Mouse (Mus musculus) kidney, embryonic 15.5 days (tissue): ENCODE results near the gene Slf2. TPM values are rescaled to one million over a fixed set of nuclear protein-coding genes. Genes with fewer than 3 reads are reported as not detected.

Experiments
- ATAC-seq: fragments of 200-750 bp; cut with Nextera tagmentation; replicated peaks from 2 replicates; pipeline ENCODE4 v1.8.0; 2017; ENCODE audit warnings: moderate TSS enrichment; ENCODE audit not compliant: low FRiP score
- H3K27ac ChIP-seq: fragments of 300-500 bp; sonication (generic); 2 replicates; pipeline ENCODE4 v1.5.1; 2015; ENCODE audit warnings: mild to moderate bottlenecking, inconsistent platforms
- H3K27me3 ChIP-seq: fragments of 300-500 bp; sonication (generic); 2 replicates; pipeline ENCODE4 v1.6.1; 2015; ENCODE audit warnings: inconsistent platforms
- H3K36me3 ChIP-seq: fragments of 300-500 bp; sonication (generic); 2 replicates; pipeline ENCODE4 v1.6.1; 2015; ENCODE audit warnings: inconsistent platforms
- H3K4me1 ChIP-seq: fragments of 300-500 bp; sonication (generic); 2 replicates; pipeline ENCODE4 v1.6.1; 2015; ENCODE audit warnings: inconsistent platforms
- H3K4me2 ChIP-seq: fragments of 300-500 bp; sonication (generic); 2 replicates; pipeline ENCODE4 v1.6.1; 2015; ENCODE audit warnings: moderate library complexity, mild to moderate bottlenecking, inconsistent platforms
- H3K4me3 ChIP-seq: fragments of 300-500 bp; sonication (generic); replicated peaks from 2 replicates; pipeline ENCODE4 v1.5.1; 2015; ENCODE audit warnings: mild to moderate bottlenecking, inconsistent platforms
- H3K9ac ChIP-seq: fragments of 300-500 bp; sonication (generic); 2 replicates; pipeline ENCODE4 v1.6.1; 2015; ENCODE audit warnings: mild to moderate bottlenecking, inconsistent platforms
- H3K9me3 ChIP-seq: fragments of 300-500 bp; sonication (generic); replicated peaks from 2 replicates; pipeline ENCODE4 v1.6.1; 2016; ENCODE audit warnings: inconsistent platforms
- WGBS: fragments of 180-500 bp; shearing (Covaris S2); methylation state at CpG from one replicate; pipeline ENCODE4 v1.1.7; 2015; ENCODE audit warnings: mixed read lengths; 5-methylcytosine and 5-hydroxymethylcytosine counted together
- polyA plus RNA-seq: library from polyadenylated mRNA; unstranded; fragments of >200 nt; fragmentation: Nextera tagmentation; extraction: Ambion mirVana; gene quantifications from 2 replicates; pipeline ENCODE4 v1.2.1, GENCODE M21; 2015

The Slf2 gene
- polyA plus RNA-seq, 1 experiment from 2014 or later = 40.5 TPM

- Histone ChIP-seq H3K27ac (peak within 1 kb of the TSS; percentile 83), H3K9ac (peak within 1 kb of the TSS; percentile 71), H3K9me3 (no peaks in the 10 kb centered on the region), H3K4me3 (peak within 1 kb of the TSS; percentile 89), H3K4me2 (peak within 1 kb of the TSS; percentile 89), H3K27me3 (no peaks in the 10 kb centered on the region), H3K36me3 (peaks cover 69% of the 10 kb centered on the region), H3K4me1 (peaks cover 45% of the 10 kb centered on the region)
- ATAC-seq = peak; percentile 92
- under 1% methylated on average over 82 of the region's 82 CpGs for WGBS
Measured at GRCm38 (mm10) chr19:45005957-45006712, 75.2 kb downstream of the Slf2 start, which contains the start of gene Mrpl43. Gene Mrpl43, minus strand, starts transcription at chr19:45006442.

DNA sequence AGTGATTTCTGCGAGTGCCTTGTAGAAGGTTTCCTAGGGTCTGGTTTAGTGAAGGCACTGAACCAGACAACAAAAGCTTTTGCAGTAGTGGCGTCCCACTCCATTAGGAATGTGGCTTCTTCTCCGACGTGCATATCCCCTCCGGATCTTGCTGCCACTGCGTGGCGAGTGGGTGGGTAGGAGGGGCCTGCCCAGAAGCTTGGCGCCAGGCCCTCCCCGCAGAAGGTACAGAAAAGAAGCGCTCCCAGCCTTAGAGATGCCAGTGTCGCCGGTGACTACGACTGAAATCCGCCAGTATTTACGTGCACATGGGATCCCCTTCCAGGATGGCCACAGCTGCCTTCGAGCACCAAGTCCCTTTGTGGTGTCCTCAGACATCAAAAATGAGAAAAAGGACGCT, 76.1 kb downstream of the Slf2 start:
- peaks cover 70% of the 10 kb centered on the region for H3K36me3 ChIP-seq
- peak overlapping the region; percentile 71 for H3K9ac ChIP-seq
- no peak for ATAC-seq
- no peaks in the 10 kb centered on the region for H3K9me3 ChIP-seq
- H3K4me3 ChIP-seq = peak overlapping the region; percentile 89
- peak overlapping the region; percentile 83 for H3K27ac ChIP-seq
- H3K27me3 ChIP-seq = no peaks in the 10 kb centered on the region
- 38% methylated on average over 17 of the region's 17 CpGs for WGBS
- peak overlapping the region; percentile 89 for H3K4me2 ChIP-seq
- H3K4me1 ChIP-seq = peaks cover 45% of the 10 kb centered on the region

- Histone ChIP-seq H3K4me3 (peak overlapping the region; percentile 89), H3K27ac (no peak overlapping the region), H3K36me3 (peaks cover 70% of the 10 kb centered on the region), H3K9ac (peak overlapping the region; percentile 71), H3K4me2 (peak overlapping the region; percentile 89), H3K4me1 (peaks cover 45% of the 10 kb centered on the region), H3K27me3 (no peaks in the 10 kb centered on the region), H3K9me3 (no peaks in the 10 kb centered on the region)
- ATAC-seq = no peak
- 87% methylated on average over 20 of the region's 20 CpGs for WGBS
Measured at GRCm38 (mm10) chr19:45007425-45008191, 76.7 kb downstream of the Slf2 start.

DNA sequence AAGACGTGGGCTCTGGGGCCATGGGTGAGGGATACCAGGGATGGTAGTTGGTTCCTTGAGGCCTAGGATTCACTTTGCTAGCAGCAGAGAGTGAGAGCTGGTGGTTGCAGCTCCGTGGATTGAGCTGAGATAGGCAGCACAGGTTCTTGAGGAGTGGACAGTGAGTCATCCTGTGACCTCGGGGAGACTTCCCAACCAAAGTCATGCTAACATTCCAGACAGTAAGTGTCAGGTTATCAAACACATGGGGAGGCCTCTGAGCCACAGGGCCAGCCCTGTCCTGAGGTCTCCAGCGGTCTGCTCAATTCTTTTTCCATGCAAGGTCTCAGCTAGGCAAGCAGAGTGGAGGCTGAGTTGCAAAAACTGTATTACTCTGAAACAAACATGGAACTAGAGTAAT, 79.7 kb downstream of the Slf2 start:
- peaks cover 55% of the 10 kb centered on the region for H3K4me1 ChIP-seq
- no peak overlapping the region for H3K4me3 ChIP-seq
- no peak for ATAC-seq
- H3K4me2 ChIP-seq = no peak overlapping the region
- no peak overlapping the region for H3K9ac ChIP-seq
- H3K27ac ChIP-seq = no peak overlapping the region
- 85% methylated on average over 4 of the region's 4 CpGs for WGBS
- H3K27me3 ChIP-seq = no peaks in the 10 kb centered on the region
- H3K36me3 ChIP-seq = peaks cover 45% of the 10 kb centered on the region
- no peaks in the 10 kb centered on the region for H3K9me3 ChIP-seq

DNA sequence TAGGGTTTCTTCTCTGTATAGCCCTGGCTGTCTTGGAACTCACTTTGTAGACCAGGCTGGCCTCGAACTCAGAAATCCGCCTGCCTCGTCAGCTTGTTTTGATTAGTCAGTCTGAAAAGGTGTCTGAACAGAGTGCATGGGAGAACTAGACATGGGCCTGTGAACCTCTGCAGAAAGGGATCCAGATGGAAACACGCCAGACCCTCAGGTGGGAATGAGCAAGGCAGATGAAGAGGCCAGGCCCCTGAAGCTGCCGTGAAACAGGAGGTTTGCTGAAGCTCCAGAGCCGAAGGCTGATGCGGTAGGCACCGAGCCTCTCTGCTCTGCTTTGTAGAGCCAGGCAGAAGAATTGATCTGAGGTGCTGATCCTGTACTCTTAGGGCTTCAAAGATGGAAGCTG, 81.3 kb downstream of the Slf2 start:
- no peaks in the 10 kb centered on the region for H3K9me3 ChIP-seq
- peaks cover 62% of the 10 kb centered on the region for H3K4me1 ChIP-seq
- H3K36me3 ChIP-seq = peaks cover 45% of the 10 kb centered on the region
- ATAC-seq = no peak
- peak overlapping the region; percentile 100; the same call in 1 of the 2 replicates for H3K27ac ChIP-seq
- no peaks in the 10 kb centered on the region for H3K27me3 ChIP-seq
- H3K9ac ChIP-seq = no peak overlapping the region
- no peak overlapping the region for H3K4me3 ChIP-seq
- no peak overlapping the region for H3K4me2 ChIP-seq
- WGBS = 89% methylated on average over 8 of the region's 8 CpGs

- peak overlapping the region; percentile 100; the same call in 1 of the 2 replicates for H3K27ac ChIP-seq
- H3K27me3 ChIP-seq = no peaks in the 10 kb centered on the region
- peaks cover 45% of the 10 kb centered on the region for H3K36me3 ChIP-seq
- no peak for ATAC-seq
- H3K4me2 ChIP-seq = no peak overlapping the region
- H3K9me3 ChIP-seq = no peaks in the 10 kb centered on the region
- 39% methylated on average over 6 of the region's 6 CpGs for WGBS
- H3K9ac ChIP-seq = no peak overlapping the region
- H3K4me3 ChIP-seq = no peak overlapping the region
- H3K4me1 ChIP-seq = peaks cover 60% of the 10 kb centered on the region
Measured at GRCm38 (mm10) chr19:45012636-45013035, 81.7 kb downstream of the Slf2 start.

- peak overlapping the region; percentile 95; the same call in 1 of the 2 replicates for H3K4me2 ChIP-seq
- no peaks in the 10 kb centered on the region for H3K27me3 ChIP-seq
- ATAC-seq = no peak
- no peaks in the 10 kb centered on the region for H3K9me3 ChIP-seq
- H3K27ac ChIP-seq = peak overlapping the region; percentile 100
- peaks cover 50% of the 10 kb centered on the region for H3K4me1 ChIP-seq
- no peak overlapping the region for H3K4me3 ChIP-seq
- WGBS = 44% methylated on average over 6 of the region's 6 CpGs
- H3K36me3 ChIP-seq = peaks cover 37% of the 10 kb centered on the region
- H3K9ac ChIP-seq = no peak overlapping the region
Measured at GRCm38 (mm10) chr19:45013581-45014225, 82.8 kb downstream of the Slf2 start.

DNA sequence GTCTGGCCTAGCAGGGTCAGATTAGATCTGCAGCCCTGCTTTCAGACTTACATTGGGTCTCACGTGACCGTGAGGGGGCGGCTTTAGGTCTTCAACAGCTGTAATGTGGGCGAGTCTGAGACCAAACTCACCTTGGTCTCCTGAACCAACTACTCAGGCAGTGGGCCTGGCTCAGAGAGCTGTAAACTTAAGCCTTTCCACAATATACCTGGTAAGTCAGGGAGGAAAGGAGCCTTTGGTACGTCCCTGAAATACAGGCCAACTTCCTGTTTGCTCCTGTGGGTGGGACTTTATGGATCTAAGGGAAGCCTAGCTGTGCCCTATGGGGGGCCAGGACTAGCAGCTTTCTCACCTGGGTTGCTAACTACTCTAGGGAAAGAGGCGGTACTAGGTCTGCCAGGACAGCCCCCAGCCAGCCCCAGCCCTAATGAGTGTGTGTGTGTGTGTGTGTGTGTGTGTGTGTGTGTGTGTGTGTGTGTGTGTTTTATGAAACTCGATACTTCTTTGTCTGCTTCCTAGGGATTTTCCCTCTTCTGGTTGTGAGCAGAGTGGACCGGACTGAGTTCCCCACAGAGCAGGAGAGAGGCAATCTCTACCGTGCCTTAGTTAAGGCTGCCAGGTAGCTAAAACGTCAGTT, 83.5 kb downstream of the Slf2 start, which contains the start of gene Lzts2:
Lzts2 (plus strand) TSS at position 80 of the 637 bp plus-strand sequence.
- 0 out of 2 replicates have a peak, but pooled peaks have one; percentile 1 for ATAC-seq
- peak within 1 kb of the TSS; percentile 95 for H3K4me2 ChIP-seq
- WGBS = 4% methylated on average over 10 of the region's 10 CpGs
- H3K9ac ChIP-seq = peak within 1 kb of the TSS; percentile 83
- no peaks in the 10 kb centered on the region for H3K27me3 ChIP-seq
- H3K4me1 ChIP-seq = peaks cover 54% of the 10 kb centered on the region
- peak within 1 kb of the TSS; percentile 100 for H3K27ac ChIP-seq
- peaks cover 30% of the 10 kb centered on the region for H3K36me3 ChIP-seq
- H3K9me3 ChIP-seq = no peaks in the 10 kb centered on the region
- H3K4me3 ChIP-seq = peak within 1 kb of the TSS; percentile 69

DNA sequence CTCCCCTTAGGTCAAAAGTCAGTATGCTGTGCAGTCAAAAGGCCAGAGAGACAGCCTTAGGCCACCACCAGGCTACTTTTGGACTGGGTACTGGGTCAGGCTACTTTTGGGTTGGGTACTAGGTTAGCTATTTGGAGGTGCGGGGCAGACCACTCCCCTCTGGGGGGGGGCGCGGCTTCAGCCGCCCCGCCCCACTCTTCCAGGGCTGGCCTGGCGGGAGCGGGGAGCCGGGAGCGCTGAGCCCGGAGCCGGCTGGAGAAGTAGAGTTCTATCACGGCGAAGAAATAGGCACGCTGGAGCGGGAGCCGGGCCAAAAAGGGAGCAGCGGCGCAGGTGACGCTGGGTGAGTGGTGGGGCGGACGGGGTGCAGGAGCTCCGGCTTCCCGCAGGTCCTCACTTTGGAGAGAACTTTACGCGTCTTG, 84.0 kb downstream of the Slf2 start:
- no peaks in the 10 kb centered on the region for H3K27me3 ChIP-seq
- H3K4me2 ChIP-seq = peak overlapping the region; percentile 95
- peak overlapping the region; percentile 69 for H3K4me3 ChIP-seq
- H3K4me1 ChIP-seq = peaks cover 60% of the 10 kb centered on the region
- H3K27ac ChIP-seq = peak overlapping the region; percentile 100
- no peaks in the 10 kb centered on the region for H3K9me3 ChIP-seq
- peak overlapping the region; percentile 83 for H3K9ac ChIP-seq
- ATAC-seq = peak; percentile 16; the same call in 1 of the 2 replicates
- WGBS = 0% methylated on average over 25 of the region's 25 CpGs
- H3K36me3 ChIP-seq = peaks cover 26% of the 10 kb centered on the region

GRCm38 (mm10) chr19:45015518-45016281, 84.7 kb downstream of the Slf2 start:
- Histone ChIP-seq H3K27me3 (no peaks in the 10 kb centered on the region), H3K36me3 (peaks cover 19% of the 10 kb centered on the region), H3K27ac (peak overlapping the region; percentile 100), H3K4me1 (peaks cover 67% of the 10 kb centered on the region), H3K4me3 (peak overlapping the region; percentile 69), H3K4me2 (peak overlapping the region; percentile 95), H3K9me3 (no peaks in the 10 kb centered on the region), H3K9ac (peak overlapping the region; percentile 83)
- under 1% methylated on average over 34 of the region's 34 CpGs for WGBS
- peak; percentile 12; the same call in 1 of the 2 replicates for ATAC-seq
